Mouse (Mus musculus) layer of hippocampus, adult 18-20 months (tissue): ENCODE results near the gene Gm17455. TPM values are rescaled to one million over a fixed set of nuclear protein-coding genes. Genes with fewer than 3 reads are reported as not detected.
A peak's percentile ranks its signal among the peaks of the same experiment; 100 is the strongest.

Source experiments
- DNase-seq, 2 experiments: peaks; one replicate each; pipeline ENCODE4 v3.0.0; 2022; ENCODE audit warnings: low spot score in 2 of 2
- total RNA-seq, 2 experiments: library from RNA; stranded (reverse); gene quantifications; 2 replicates each; pipeline ENCODE4 v1.2.3; 2021

Gene Gm17455
- total RNA-seq, 2 experiments from 2014 or later = not detected

DNA sequence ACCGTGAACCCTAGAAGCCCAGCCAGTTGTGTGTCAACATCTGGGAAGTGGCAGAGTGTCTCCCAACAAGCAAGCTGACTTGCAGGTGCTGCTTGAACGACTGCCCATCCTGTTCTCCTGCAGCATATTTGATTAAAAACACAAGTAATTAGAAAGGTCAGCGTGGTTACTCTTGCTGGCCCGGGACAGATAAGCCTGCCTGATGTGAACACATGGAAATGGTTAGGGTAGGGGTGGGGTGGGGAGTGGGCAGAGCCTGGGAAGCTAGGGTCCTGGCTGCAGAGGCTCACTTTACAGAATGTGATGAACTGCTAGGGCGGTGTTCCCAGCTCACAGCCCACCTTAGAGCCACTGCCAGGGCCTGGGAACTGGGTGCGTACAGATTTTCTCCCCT, 26.0 kb upstream of the Gm17455 start:
- DNase-seq = no peak

DNA sequence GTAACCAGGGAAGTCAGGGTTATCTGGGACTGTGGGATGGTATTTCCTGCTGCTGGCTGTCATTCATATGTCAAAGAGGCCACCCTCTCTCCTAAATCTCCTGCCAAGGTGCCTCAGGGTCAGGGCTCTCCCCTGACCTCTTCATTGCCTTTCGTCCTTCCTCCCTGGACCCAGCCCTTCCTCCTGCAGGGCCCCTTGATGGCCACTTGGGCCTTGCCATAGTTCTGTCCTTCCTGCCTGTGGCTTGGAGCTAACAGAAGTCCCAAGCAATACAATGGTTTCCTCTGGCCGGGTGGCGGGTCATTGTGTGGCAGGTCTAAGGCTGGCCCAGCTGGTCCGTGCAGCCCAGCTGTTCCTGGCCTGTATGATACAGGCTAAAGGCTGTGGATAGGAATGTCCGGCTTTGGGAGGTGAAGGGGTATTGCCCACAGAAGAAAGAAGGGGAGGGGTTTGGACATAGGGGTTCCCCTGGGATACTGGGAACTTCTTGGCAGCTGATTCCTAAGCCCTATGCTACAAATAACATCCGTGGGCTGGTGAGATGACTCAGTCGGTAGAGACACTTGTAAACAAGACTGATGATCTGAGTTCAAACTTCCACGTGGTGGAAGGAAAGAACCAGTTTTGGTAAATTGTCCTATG, 25.5 kb upstream of the Gm17455 start:
- DNase-seq = peak in 1 of 2 experiments; percentile 27

DNA sequence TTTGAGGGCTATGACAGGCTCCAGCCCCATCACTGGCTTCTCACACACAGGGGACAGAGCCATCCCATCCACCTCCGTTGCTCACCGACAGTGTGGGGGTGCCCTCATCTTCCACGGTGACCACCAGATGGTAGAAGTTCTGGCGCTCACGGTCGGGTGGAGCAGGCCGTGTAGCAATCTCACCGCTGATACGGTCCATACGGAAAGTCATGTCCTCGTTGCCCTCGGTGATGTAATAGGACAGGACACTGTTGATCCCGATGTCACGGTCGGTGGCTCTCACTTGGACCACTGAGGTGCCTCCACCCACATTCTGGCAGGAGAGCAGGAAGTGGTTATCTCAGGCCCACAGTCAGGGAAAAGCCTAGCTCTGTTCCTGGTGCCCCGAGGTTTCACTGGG, 22.8 kb upstream of the Gm17455 start:
- no peak for DNase-seq

DNA sequence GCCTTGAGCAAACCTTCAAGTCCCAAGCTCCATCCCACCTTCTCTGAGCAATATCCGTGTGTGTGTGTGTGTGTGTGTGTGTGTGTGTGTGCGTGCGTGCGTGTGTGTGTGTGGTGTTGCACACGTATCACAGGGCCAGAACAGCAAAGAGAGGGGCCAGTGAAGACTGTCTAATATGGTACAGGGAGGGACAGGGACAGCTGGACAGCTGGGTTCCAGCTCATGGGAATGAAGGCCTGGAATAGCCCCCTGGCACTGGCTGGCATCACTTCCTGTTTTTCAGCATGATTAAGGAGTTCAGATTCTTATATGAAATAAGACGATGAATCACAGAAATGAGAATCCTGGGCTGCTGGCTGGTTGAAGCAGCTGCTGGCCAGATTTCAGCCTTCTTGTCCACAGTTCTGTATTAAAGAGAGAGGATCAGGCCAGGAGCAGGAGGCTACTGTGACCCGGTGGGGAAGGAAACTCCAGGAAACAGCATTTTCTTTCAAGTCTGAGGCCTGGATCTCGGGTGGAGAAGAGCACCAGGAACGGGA, 20.0 kb upstream of the Gm17455 start:
- DNase-seq = no peak

DNA sequence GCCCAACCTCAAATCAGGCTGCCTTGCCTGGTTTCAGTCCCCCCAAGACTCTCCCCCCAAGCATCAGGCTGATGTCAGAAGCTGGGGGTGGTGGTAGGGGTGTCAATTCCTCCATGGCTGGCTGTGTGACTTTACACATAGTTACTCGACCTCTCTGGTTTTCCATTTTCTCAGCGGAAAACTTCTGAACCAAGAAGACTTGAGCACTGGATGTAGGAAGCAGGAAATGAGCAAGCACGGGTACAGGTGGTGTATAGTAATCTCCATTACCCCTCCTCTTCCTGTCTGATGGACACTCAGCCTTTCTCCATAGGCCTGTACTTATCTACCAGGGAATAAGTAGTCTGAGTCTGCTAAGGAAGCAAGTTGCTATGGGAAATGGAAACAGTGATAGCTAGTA, 19.3 kb upstream of the Gm17455 start:
- no peak for DNase-seq

DNA sequence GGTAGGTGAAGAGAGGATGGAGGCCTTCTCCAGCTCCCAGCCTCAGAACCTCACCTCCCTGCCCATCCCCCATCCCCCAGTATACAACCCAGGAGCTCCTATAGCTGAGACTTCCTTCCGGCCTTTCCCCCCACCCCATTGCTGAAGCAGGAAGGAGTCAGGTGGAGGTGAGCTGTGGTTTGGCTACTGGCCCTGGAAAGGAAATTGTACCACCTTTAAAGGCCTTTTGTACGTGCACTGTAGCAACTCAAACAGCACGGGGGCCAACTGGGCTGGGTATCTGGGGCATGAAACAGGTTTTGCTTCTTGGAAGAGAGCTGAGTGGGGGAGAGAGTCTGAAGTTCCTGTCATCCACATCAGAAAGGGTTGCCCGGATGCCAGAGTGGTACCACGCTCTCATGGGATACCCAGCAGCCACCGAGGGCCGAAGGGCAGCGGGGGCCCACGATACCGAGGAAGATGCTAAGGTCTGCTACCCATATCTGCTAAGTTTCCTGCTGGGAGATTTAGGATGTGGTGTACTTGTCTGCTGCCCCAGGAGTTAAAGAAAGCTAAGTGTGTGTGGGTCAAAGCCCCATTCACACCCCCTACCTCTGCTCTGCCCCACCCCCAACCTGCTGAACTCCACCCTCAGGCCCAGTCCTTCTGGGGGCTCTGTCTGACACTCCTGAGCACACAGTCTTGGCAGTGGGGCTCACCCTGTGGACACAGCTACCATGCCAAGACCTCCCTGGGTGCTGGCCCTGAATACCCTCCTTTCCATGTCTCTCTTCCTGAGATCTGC, 18.2 kb upstream of the Gm17455 start:
- no peak for DNase-seq

DNA sequence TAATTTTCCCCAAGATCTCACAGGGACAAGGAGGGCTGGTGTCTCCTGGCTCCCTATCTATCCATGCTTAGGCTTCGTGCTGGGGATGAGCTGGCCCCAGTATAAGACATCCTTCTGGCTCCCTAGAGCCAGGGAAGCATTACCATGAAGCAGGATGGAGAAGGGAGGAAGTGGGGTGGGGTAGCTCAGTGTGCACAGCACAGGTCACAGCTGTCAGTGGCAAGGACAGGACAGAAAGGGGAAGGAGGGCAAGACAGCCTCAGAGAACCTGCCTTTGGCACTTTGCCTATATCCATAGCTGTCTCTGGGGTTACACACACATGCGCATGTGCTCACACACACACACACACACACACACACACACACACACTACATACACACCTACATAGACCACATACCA, 11.2 kb upstream of the Gm17455 start:
- no peak for DNase-seq

DNA sequence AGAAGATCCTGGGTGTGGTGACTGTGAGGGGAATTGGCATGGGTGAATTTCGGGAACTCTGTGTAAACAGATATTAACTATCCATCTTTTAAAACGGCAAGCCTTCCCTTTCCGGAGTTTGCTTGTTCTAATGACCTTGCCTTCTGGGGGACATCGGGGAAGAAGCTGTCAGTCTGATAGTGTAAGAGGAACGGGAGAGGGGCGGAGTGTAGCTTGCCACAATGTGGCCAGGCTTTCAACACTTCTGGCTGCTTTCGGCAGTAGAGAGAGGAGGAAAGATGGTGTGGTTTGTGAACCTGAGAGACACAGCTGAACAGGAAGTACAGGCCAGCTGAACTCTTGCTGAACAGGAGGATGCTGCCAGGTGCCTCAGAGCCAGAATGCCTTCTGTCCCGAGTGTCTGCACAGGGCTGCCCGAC, 10.1 kb upstream of the Gm17455 start:
- no peak for DNase-seq

DNA sequence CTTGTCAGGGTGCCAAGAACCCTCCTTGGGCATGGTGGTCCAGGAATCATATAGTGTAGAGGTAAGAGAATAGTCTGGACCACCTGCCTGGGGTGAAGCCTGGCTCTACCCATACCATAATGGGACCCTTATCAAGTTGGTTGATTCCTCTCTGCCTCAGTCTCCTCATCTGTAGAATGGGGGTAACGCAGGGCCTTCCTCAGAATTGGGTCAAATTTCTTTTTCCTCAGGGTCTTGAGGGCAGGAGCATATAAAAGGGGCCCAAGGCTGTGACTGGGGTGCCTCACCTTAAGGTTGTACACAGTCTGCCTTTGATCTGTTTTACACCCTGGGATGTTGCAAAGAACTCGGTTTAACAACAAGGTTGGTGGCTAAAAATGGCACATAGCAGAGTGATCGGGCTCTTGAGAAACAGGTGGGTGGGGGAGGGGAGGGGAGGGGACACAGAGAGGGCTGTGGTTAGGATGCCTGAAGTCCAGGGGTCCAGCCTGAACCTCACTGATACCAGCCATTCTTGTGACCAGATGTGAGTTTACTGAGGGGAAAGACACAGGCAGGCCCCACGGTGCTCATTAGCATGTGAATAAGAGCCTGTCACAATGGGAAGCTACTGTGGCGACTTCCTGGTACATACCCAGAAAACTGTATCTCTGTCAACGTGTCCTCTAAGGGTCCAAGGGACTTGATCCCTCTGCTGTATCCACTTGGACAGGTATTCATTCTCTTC, 9.2 kb upstream of the Gm17455 start:
- no peak for DNase-seq

DNA sequence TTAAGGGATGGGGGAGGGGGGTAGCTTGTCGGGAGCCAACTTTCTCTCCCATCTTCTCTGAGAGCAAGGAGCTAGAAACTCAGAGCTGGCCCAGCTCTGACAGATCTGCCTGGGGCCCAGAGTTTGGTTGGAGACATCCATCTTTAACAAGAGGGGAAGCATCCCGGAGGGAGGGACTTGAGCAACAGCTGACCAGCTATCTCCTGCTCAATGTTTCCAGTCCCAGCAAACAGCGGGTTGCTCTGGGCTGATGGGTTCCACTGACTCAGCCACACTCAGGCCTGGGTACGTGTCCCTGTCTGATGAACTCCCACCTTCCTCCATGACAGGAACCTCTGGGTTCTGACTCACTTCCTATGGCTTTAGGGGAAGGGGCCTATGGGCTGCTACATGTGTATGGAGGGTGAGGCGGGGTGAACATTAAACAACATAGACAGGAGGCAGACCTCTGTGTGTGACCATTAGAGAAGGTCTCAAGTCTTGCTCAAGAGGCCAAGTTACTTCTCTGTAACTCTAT, 8.6 kb upstream of the Gm17455 start:
- DNase-seq = no peak

DNA sequence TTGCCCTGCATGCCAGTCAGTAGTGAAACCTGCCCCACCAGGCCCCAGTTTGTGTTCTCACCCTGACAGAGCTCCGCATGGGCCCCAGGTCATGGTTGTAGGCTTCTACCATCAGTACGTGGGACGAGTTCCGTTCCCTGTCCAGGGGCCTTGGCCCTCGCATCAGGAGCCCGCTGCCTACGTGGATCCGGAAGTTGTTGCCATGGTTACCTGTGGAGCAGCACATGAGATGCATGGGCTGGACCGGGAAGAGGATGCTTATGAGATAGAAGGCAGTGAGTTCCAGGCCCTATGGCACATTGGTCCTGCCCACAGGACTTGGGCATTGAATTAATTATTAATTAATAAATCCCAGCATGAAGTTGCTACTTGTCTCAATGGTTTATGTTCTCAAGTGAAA, 7.9 kb upstream of the Gm17455 start:
- no peak for DNase-seq

DNA sequence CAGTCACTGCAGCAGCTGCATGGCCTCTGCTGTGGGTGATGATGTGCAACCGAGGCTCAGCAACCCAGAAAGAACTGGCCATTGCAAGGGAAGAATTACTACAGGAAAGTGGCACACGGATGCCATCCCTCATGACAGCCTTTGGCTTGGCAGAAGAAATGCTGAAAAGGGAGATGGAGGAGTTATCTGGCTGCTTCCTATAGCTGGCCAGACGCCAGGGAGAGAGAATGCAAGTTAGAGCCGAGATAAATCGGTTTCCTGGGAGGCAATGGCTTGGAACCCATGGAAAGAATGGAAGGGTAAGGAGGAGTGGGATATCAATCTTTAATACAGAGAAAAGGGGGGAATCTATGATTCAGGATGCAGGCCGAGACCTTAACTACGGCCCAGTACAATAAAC, 4.6 kb upstream of the Gm17455 start:
- DNase-seq = no peak

DNA sequence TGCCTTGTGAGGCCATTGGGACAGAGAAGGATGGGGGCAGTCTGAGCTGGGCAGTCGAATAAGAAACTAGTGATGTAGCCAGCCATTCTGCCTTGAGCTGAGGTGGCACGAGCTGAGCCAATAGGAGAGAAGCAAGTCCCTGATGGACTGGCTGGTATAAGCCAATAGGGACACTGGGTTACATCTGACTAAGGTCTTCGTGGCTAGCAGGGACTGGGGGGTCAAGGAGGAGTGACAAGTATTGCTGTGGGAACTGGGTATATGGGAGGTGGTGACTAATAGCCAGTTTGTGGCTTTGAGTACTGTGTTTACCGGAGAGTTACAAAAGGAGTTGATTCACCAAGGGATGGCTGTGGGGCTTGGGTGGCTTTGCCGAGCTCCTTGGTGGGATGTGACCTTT, 3.9 kb upstream of the Gm17455 start:
- DNase-seq = no peak

DNA sequence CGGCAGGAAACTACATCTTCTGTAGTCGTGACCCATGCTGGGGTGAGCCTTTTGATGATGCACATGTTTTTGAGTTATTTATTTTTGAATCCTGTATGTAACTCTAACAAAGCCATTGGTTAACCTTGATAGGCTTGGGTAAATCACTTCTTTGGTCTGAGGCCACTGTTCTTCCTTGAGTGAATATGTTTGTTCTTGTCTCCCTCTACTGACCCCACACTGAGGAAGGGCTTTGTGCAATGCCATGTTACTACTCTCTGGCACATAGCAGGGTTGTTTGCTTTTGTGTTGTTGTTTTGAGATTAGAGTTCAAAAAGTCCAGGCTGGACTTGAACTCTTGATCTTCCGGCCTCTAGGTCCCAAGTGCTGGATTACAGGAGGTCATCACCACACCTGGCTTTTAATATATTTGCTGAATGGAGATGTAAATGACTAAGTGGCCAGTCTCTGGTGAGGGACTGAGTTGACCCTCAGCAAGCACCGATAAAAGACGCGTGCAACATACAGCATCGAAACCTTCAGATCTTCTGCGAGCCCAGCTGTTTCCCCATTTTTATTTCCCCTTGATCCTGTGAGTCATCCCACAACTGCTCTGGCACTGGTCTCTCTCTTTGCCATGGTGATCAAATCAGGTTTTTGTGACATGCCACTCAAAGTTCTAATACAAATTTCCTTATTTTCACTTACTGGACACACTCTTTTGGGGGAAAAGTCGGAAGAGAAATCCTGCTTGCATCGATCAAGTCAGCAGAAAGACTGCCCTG, 1.3 kb upstream of the Gm17455 start:
- DNase-seq = no peak

DNA sequence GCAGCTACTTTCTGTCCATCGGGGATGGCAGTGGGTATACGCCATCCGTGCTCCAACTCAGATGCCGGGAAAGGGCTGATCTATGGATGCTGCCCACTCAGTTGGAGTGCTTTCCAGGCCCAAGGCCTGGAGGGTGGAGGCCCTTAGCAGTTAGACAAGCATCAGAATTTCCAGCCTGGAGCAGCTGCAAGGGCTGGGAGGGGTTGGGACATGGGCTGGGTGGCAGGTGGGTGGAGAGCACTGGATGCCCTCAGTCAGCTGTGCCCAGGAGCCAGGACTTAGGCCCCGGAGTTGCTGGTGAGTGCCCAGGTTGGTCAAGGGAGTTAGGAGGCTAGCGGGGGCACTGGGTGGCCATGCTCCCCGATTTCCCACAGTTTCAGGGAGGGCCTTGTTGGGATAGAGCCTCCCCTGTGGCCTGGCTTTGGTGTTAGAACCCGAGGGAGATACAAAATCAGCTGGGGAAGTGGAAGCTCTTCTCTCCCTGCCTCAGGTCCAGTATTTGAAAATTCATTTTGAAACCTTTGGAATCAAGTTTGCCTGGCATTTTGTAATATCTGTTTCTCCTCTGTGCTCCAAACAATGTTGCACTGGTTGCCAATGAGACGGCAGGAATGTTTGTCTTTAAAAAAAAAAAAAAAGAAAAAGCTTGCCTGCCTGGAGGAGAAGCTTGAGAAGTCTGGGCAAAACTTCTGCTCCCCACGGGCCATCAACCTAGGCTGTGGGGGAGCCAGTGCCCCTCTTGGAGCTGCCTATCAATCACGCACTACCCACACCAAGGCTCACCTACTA, 1.2 kb downstream of the Gm17455 start:
- no peak for DNase-seq

DNA sequence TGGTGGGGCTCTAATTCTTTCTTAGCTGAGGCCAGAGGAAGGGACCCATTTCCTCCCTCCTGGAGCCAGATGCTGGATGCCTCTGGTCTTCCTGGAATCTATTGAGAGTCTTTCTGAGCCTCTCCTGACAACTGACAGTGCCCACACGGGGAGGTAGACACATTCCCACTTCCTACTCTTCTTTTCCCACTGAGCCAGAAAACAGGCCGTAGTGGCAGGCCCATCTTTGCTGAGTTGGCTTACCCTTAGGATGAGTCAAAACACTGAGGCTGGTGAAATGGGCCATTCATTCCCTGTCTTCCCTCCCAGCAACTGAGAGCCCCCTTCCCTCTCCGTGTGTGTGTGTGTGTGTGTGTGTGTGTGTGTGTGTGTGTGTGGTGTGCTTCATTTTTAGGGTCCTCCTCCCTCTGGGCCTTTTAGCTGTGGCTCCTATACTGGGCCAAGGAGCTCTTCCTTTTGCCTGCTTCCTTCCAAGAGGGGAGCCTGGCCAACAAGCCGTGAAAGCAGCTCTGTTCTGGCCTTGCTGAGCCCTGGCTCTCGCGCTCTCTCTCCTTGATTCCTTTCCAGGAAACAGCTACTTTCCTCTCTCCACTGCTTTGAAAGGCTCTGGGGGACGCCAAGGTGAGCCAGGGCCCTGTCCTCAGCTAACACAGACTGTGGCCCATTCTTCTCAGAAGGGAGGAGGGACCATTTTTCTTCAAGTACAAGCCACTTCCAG, 6.1 kb downstream of the Gm17455 start:
- DNase-seq = peak in 1 of 2 experiments; percentile 46

DNA sequence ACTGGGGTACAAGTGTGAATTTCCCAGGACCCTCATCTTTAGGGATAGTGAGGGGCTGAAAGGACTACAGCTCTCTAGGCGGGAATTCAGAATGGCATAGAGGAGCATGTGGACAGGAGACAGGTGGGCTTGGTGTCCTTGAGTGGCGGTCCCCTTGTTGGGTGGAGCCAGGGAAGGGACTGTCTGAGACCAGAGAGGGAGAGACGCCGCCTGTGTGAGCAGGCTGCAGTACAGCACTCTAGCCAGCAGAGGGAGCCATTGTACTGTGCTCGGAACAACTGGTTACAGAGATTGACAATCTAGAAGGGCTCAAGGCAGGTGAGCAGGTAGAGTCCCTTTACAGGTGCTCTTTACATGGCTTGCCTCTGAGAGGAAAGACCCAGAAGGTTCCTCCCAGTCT, 8.3 kb downstream of the Gm17455 start:
- peak; percentile 54 to 74 for DNase-seq

DNA sequence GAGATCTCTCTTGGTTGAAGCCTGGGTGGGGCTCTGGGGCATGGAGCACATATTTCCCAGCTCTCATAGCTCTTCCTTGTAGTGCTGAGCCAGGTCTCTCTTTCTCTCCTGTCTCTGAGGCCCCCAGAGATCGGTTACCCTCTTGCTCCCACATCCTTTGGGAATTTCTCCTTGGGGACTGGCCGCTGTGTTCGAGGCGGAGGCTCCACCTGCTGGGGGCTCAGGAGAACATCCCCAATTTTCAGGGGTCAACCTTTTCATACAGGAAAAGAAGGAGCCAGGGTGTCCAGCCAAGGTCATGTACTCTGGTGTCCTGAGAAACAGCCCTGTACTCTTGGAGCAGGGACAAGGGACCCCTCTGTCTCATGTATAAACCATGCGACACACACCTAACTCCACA, 12.3 kb downstream of the Gm17455 start:
- no peak for DNase-seq

DNA sequence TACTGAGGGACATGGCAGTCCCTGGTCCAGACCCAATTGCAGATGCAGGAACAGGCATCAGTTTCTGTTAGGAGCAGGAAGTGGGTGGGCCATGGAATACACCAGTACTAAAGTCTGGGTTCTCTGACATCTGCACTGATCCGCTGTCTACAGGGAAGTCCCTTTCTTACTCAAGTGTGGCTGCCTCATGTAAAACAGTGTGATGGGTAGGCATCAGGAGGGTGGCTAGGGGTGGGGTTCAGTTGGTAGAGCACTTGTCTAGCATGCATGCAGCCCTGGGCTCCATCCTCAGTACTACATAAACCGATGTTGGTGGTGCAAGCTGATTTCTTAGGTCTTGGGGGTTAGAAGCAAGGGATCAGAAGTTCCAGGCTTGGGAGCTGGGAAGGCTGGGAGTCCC, 14.2 kb downstream of the Gm17455 start:
- no peak for DNase-seq

DNA sequence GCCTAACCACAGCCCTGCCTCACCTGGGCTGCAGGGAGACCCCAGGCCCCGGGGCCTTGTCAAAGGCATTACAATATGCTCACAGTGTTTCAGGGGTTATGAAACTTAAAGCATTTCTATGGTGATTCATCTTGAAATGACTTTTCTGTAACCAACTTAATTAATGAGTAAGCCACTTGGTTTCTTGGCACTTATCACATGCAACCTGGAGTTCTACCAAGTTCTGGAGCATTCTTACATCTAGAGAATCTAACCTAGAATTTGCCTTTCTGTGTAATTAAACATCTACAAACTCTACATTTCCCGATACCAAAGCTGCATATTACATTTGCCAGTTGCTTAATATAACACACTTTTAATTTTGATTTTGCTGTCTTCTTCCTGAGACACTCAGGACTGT, 17.5 kb downstream of the Gm17455 start:
- DNase-seq = no peak
